Comparison of ENCODE assay signal across 28 mouse cellular contexts in the genomic region with DNA sequence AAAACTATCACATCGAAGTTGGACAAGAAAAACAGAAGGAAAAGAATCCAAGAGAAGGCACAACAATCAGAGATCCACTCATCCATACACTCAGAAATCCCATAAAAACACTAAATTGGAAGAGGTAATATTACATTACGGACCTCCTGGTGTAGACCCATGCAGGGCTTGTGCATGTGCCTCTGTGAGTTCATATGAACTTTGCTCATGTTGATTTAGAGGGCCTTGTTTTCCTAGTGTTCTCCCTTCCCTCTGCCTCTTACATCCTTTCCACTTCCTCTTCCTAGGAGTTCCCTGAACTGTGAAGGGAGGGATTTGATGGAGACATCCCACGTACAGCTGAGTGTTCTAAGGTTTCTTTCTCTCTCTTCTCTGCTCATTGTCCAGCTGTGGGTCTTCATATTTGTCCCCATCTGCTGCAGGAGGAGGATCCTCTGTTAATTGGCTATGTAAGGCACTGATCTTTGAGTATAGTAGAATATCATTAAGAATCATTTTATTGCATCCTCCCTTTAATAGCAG. TPM values are rescaled to one million over a fixed set of nuclear protein-coding genes. Genes with fewer than 3 reads are reported as not detected.
"Had no signal": no experiment of that assay in that cellular context is flagged by ENCODE, and none has a peak within 500 bp of the region (broad histone marks: within the 10 kb centered on the region; RNA-seq: fewer than 3 reads in every experiment).

No protein-coding gene starts in this region.

- DNase-seq: cerebellum, adult 18-20 months; cerebellum, adult 2 months; cerebellum, adult 8-10 months; cerebellum, adult 9-10 months; cerebellum, adult 9-11 months; cerebellum, postnatal 10 days; cerebellum, postnatal 14 days; cerebellum, postnatal 25 days; cerebellum, postnatal 36 days; embryo, embryonic 11 days; forebrain, postnatal 0 days; gastrocnemius, adult 2 months; gastrocnemius, postnatal 10 days; gastrocnemius, postnatal 14 days; gastrocnemius, postnatal 25 days; gastrocnemius, postnatal 36 days; heart, adult 11 months had no signal

- H3K4me3 ChIP-seq: embryonic facial prominence, embryonic 10.5 days; embryonic facial prominence, embryonic 12.5 days; embryonic facial prominence, embryonic 13.5 days; embryonic facial prominence, embryonic 15.5 days; erythroblast, embryonic 14.5 days; forebrain, embryonic 10.5 days; forebrain, embryonic 12.5 days; forebrain, embryonic 13.5 days; forebrain, embryonic 15.5 days; gastrocnemius, adult 2 months had no signal

- H3K9me3 ChIP-seq: embryonic facial prominence, embryonic 10.5 days; embryonic facial prominence, embryonic 12.5 days; embryonic facial prominence, embryonic 13.5 days; embryonic facial prominence, embryonic 15.5 days; forebrain, embryonic 10.5 days; forebrain, embryonic 12.5 days; forebrain, embryonic 13.5 days; forebrain, embryonic 15.5 days had no signal

- H3K27ac ChIP-seq: embryonic facial prominence, embryonic 10.5 days; embryonic facial prominence, embryonic 12.5 days; embryonic facial prominence, embryonic 13.5 days; embryonic facial prominence, embryonic 15.5 days; forebrain, embryonic 10.5 days; forebrain, embryonic 12.5 days; forebrain, embryonic 13.5 days; forebrain, embryonic 15.5 days; gastrocnemius, adult 2 months had no signal

- H3K4me1 ChIP-seq: embryonic facial prominence, embryonic 10.5 days; embryonic facial prominence, embryonic 12.5 days; embryonic facial prominence, embryonic 13.5 days; embryonic facial prominence, embryonic 15.5 days; forebrain, embryonic 10.5 days; forebrain, embryonic 12.5 days; forebrain, embryonic 13.5 days; forebrain, embryonic 15.5 days had no signal

- H3K4me2 ChIP-seq: embryonic facial prominence, embryonic 12.5 days; embryonic facial prominence, embryonic 13.5 days; embryonic facial prominence, embryonic 15.5 days; forebrain, embryonic 12.5 days; forebrain, embryonic 13.5 days; forebrain, embryonic 15.5 days had no signal

- H3K9ac ChIP-seq: embryonic facial prominence, embryonic 12.5 days; embryonic facial prominence, embryonic 13.5 days; embryonic facial prominence, embryonic 15.5 days; forebrain, embryonic 12.5 days; forebrain, embryonic 13.5 days; forebrain, embryonic 15.5 days; forebrain, postnatal 0 days had no signal

- ATAC-seq: forebrain, embryonic 13.5 days; forebrain, embryonic 14.5 days; forebrain, embryonic 15.5 days; forebrain, embryonic 16.5 days; forebrain, postnatal 0 days had no signal

- H3K36me3 ChIP-seq: embryonic facial prominence, embryonic 10.5 days; embryonic facial prominence, embryonic 12.5 days; embryonic facial prominence, embryonic 13.5 days; embryonic facial prominence, embryonic 15.5 days; forebrain, embryonic 10.5 days; forebrain, embryonic 12.5 days; forebrain, embryonic 15.5 days had no signal

- H3K27me3 ChIP-seq: embryonic facial prominence, embryonic 12.5 days; embryonic facial prominence, embryonic 15.5 days; forebrain, embryonic 12.5 days; forebrain, embryonic 13.5 days; forebrain, embryonic 15.5 days had no signal

RNA-seq across cellular contexts. Expression of a gene that starts 58.9 kb away (rescaled TPM):
- polyA plus RNA-seq: erythroblast, embryonic 14.5 days had no signal

RNA-seq across cellular contexts. Expression of a gene that starts 59.6 kb away (rescaled TPM):
- polyA plus RNA-seq: erythroblast, embryonic 14.5 days had no signal
